Mouse (Mus musculus) small intestine, adult 2 months (tissue): Measurements from ENCODE around the gene Ppp2r1b. TPM values are rescaled to one million over a fixed set of nuclear protein-coding genes. Genes with fewer than 3 reads are reported as not detected.

Source experiments
- H3K27ac ChIP-seq: fragments of 200-500 bp; 2 replicates; pipeline ENCODE4 v1.5.1; 2012; ENCODE audit warnings: low read depth, low read length, control low read depth, inconsistent platforms; ENCODE audit not compliant: insufficient read depth
- H3K27me3 ChIP-seq: fragments of 200-500 bp; 2 replicates; pipeline ENCODE4 v1.6.1; 2012; ENCODE audit warnings: mild to moderate bottlenecking, moderate library complexity, low read length, inconsistent platforms; ENCODE audit not compliant: control insufficient read depth, insufficient read depth
- H3K36me3 ChIP-seq: fragments of 200-500 bp; 2 replicates; pipeline ENCODE4 v1.6.1; 2012; ENCODE audit warnings: mild to moderate bottlenecking, low read length, control low read depth, inconsistent platforms; ENCODE audit not compliant: control insufficient read depth, insufficient read depth
- H3K4me1 ChIP-seq: fragments of 200-500 bp; 2 replicates; pipeline ENCODE4 v1.6.1; 2012; ENCODE audit warnings: low read length, inconsistent platforms, mixed read lengths; ENCODE audit not compliant: control insufficient read depth, insufficient read depth, insufficient read length
- H3K4me3 ChIP-seq: fragments of 200-500 bp; 2 replicates; pipeline ENCODE4 v1.5.1; 2012; ENCODE audit warnings: low read depth, mild to moderate bottlenecking, control low read depth, inconsistent platforms, low read length, moderate library complexity
- CTCF ChIP-seq: fragments of 200-500 bp; IDR thresholded peaks from 2 replicates; pipeline ENCODE4 v1.5.1; 2012; ENCODE audit warnings: low read depth, mild to moderate bottlenecking, control low read depth, inconsistent platforms, low read length, moderate library complexity, mixed read lengths; ENCODE audit not compliant: insufficient replicate concordance, insufficient read length; ENCODE audit errors: extremely low read depth
- POLR2A ChIP-seq: fragments of 200-500 bp; IDR thresholded peaks from 2 replicates; pipeline ENCODE4 v1.6.1; 2012; ENCODE audit warnings: low read depth, mild to moderate bottlenecking, control low read depth, inconsistent platforms, low read length, moderate library complexity
- WGBS: fragments of 180-500 bp; shearing (Covaris S2); methylation state at CpG from one replicate; pipeline ENCODE4 v1.1.7; 2018; 5-methylcytosine and 5-hydroxymethylcytosine counted together
- polyA plus RNA-seq: library from polyadenylated mRNA; depleted of rRNA; stranded (reverse); fragments of >200 nt; gene quantifications from 2 replicates; pipeline ENCODE4 v1.2.3, GENCODE M21; 2012

The Ppp2r1b gene
- polyA plus RNA-seq, 1 experiment = 1.9 TPM

DNA sequence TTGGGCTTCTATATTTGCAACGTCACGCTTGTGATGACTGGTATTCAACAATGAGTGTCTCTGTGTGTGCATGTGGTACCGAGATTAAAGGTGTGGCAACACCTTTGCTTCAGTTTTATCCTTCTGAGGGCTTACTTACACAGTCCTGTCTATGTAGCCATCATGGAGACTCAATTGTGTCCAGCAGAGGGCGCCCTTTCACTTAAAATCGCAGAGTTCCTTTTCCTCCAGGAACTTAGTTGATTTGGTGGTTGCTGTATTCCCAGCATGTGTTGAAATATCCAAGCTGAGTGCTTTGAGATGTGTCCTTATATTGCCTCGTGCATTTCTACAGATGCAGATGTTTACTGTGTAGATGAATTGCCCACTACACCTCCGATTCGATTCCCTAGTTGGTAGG lies 4.1 kb downstream of the Ppp2r1b start:
- Histone ChIP-seq H3K27me3 (no peaks in the 10 kb centered on the region), H3K27ac (no peak overlapping the region), H3K36me3 (no peaks in the 10 kb centered on the region), H3K4me3 (no peak overlapping the region), H3K4me1 (peaks cover 18% of the 10 kb centered on the region)
- TF ChIP-seq POLR2A (no peak), CTCF (no peak)
- 5% methylated on average over 8 of the region's 8 CpGs for WGBS

GRCm38 (mm10) chr9:50849755-50850154 lies 4.7 kb downstream of the Ppp2r1b start:
- 23% methylated on average over 9 of the region's 9 CpGs for whole genome bisulfite sequencing
- no peak overlapping the region for H3K27ac ChIP-seq
- no peak for TF ChIP-seq POLR2A
- TF ChIP-seq CTCF = no peak
- no peak overlapping the region for H3K4me3 ChIP-seq
- H3K27me3 ChIP-seq = no peaks in the 10 kb centered on the region
- no peaks in the 10 kb centered on the region for H3K36me3 ChIP-seq
- peaks cover 18% of the 10 kb centered on the region for H3K4me1 ChIP-seq

GRCm38 (mm10) chr9:50850271-50850670 lies 5.2 kb downstream of the Ppp2r1b start:
- 0 out of 2 replicates have a peak overlapping the region, but pooled peaks have one; percentile 12 for H3K27ac ChIP-seq
- TF ChIP-seq CTCF (no peak), POLR2A (no peak)
- H3K4me3 ChIP-seq = no peak overlapping the region
- no peaks in the 10 kb centered on the region for H3K27me3 ChIP-seq
- 7% methylated on average over 11 of the region's 11 CpGs for WGBS
- H3K36me3 ChIP-seq = no peaks in the 10 kb centered on the region
- peaks cover 18% of the 10 kb centered on the region for H3K4me1 ChIP-seq

- Histone ChIP-seq H3K27ac (0 out of 2 replicates have a peak overlapping the region, but pooled peaks have one; percentile 12), H3K4me1 (peaks cover 18% of the 10 kb centered on the region), H3K36me3 (no peaks in the 10 kb centered on the region), H3K27me3 (no peaks in the 10 kb centered on the region), H3K4me3 (no peak overlapping the region)
- no peak for TF ChIP-seq CTCF
- no peak for TF ChIP-seq POLR2A
- 16% methylated on average over 8 of the region's 8 CpGs for WGBS
These were observed 5.6 kb downstream of the Ppp2r1b start for GRCm38 (mm10) chr9:50850713-50851112.

- WGBS = 48% methylated on average over 17 of the region's 17 CpGs
- H3K27me3 ChIP-seq = no peaks in the 10 kb centered on the region
- H3K36me3 ChIP-seq = no peaks in the 10 kb centered on the region
- H3K27ac ChIP-seq = no peak overlapping the region
- H3K4me1 ChIP-seq = peaks cover 18% of the 10 kb centered on the region
- no peak overlapping the region for H3K4me3 ChIP-seq
- no peak for TF ChIP-seq CTCF
- no peak for TF ChIP-seq POLR2A
These were observed 7.7 kb downstream of the Ppp2r1b start for GRCm38 (mm10) chr9:50852634-50853349.

- H3K4me3 ChIP-seq = no peak overlapping the region
These were observed 9.3 kb downstream of the Ppp2r1b start for GRCm38 (mm10) chr9:50854376-50854775.

DNA sequence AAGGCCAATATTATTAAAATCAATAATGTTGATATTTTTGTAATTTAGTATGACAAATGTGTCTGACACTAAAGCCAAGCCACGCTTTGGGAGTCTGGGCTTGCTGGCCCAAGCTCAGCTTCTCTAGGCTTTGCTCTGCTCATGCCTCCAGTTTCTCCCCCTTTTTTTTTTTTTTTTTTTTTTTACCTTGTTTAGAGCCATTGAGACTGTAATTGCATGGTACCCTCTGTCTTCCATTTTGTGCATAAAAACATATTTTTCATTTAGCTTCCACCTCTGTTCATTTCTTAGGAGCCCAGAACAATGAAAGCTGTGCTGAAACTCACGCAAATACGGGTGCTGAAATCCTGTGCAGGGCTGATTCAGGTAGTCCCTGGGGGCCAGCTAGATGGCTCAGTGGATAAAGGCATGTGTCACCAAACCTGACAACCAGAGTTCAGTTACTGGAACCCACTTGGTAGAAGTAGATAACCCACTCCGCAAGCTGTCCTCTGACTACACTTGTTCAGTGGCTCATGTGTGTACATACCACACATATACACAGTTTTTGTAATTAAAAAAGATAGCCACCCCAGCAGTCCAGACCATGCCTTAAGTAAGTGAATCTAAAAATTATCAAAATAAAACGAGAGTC lies 10.1 kb downstream of the Ppp2r1b start:
- peaks cover 3% of the 10 kb centered on the region; the same call in 1 of the 2 replicates for H3K36me3 ChIP-seq
- H3K4me3 ChIP-seq = no peak overlapping the region
- TF ChIP-seq POLR2A (no peak), CTCF (no peak)
- no peaks in the 10 kb centered on the region for H3K27me3 ChIP-seq
- peaks cover 6% of the 10 kb centered on the region; the same call in 1 of the 2 replicates for H3K4me1 ChIP-seq
- no peak overlapping the region for H3K27ac ChIP-seq
- WGBS = 91% methylated on average over 5 of the region's 5 CpGs

More at GRCm38 (mm10) chr9:50854376-50854775, 9.3 kb downstream of the Ppp2r1b start:
- TF ChIP-seq CTCF (no peak), POLR2A (no peak)
- H3K27me3 ChIP-seq = no peaks in the 10 kb centered on the region
- H3K36me3 ChIP-seq = no peaks in the 10 kb centered on the region
- no peak overlapping the region for H3K27ac ChIP-seq
- H3K4me1 ChIP-seq = peaks cover 10% of the 10 kb centered on the region; the same call in 1 of the 2 replicates
- 44% methylated on average over 8 of the region's 8 CpGs for WGBS
